7 mouse cellular contexts compared by ENCODE assay signal in genomic region chr2:120731167-120731862, GRCm38 (mm10).
A peak's percentile ranks its signal among the peaks of the same experiment; 100 is the strongest.
DNase-seq lines count a peak whose midpoint lies in the region; ATAC-seq and TF ChIP-seq lines count a peak whose summit lies in the region.

No protein-coding gene starts in this region.

- peaks cover 17% of the 10 kb centered on the region for H3K36me3 ChIP-seq in intestine, postnatal 0 days (ENCODE audit: control insufficient read depth, insufficient read depth)
- peaks cover 24% of the 10 kb centered on the region for H3K36me3 ChIP-seq in midbrain, embryonic 12.5 days
- peaks cover 15% of the 10 kb centered on the region for H3K36me3 ChIP-seq in small intestine, adult 2 months (ENCODE audit: control insufficient read depth, insufficient read depth, low read length)

- peak overlapping the region; percentile 84 for H3K27ac ChIP-seq in intestine, postnatal 0 days (ENCODE audit: low read depth, low read length)
- peak overlapping the region; percentile 90 for H3K27ac ChIP-seq in midbrain, embryonic 12.5 days (replicated peaks)
- peak overlapping the region; percentile 64 for H3K27ac ChIP-seq in small intestine, adult 2 months (ENCODE audit: insufficient read depth, low read depth, low read length)

- H3K4me1 ChIP-seq in intestine, postnatal 0 days (replicated peaks; ENCODE audit: control insufficient read depth, insufficient read depth, low read length) = 0 out of 2 replicates have a peak, but pooled peaks cover 4% of the 10 kb centered on the region
- H3K4me1 ChIP-seq in midbrain, embryonic 12.5 days = peaks cover 20% of the 10 kb centered on the region
- H3K4me1 ChIP-seq in small intestine, adult 2 months (ENCODE audit: control insufficient read depth, insufficient read depth, insufficient read length, low read length) = peaks cover 9% of the 10 kb centered on the region

- peak overlapping the region; percentile 100 for H3K4me2 ChIP-seq in intestine, postnatal 0 days (replicated peaks; ENCODE audit: low read depth)
- peak overlapping the region; percentile 95 for H3K4me2 ChIP-seq in midbrain, embryonic 12.5 days (replicated peaks)

- no peaks in the 10 kb centered on the region for H3K27me3 ChIP-seq in intestine, postnatal 0 days (replicated peaks; ENCODE audit: control insufficient read depth, insufficient read depth, low read length)
- H3K27me3 ChIP-seq in midbrain, embryonic 12.5 days = no peaks in the 10 kb centered on the region
- no peaks in the 10 kb centered on the region for H3K27me3 ChIP-seq in small intestine, adult 2 months (ENCODE audit: control insufficient read depth, insufficient read depth, low read length)

- no peaks in the 10 kb centered on the region for H3K9me3 ChIP-seq in intestine, postnatal 0 days (ENCODE audit: control insufficient read depth)
- no peaks in the 10 kb centered on the region for H3K9me3 ChIP-seq in midbrain, embryonic 12.5 days

- TF ChIP-seq CTCF in intestine, postnatal 0 days (IDR thresholded peaks at IDR 0.05; ENCODE audit: low read depth) = peak; percentile 37
- TF ChIP-seq CTCF in small intestine, adult 2 months (IDR thresholded peaks at IDR 0.05; ENCODE audit: extremely low read depth, insufficient read length, insufficient replicate concordance, low read depth, low read length) = no peak

- 0% methylated on average over 59 of the region's 61 CpGs for WGBS in intestine, postnatal 0 days
- under 1% methylated on average over 49 of the region's 61 CpGs for WGBS in midbrain, embryonic 12.5 days
- under 1% methylated on average over 61 of the region's 61 CpGs for WGBS in small intestine, adult 2 months

- peak; percentile 97 for DNase-seq in adrenal gland, adult 2 months
- peak; percentile 91 for DNase-seq in embryo, embryonic 11.5 days (ENCODE audit: low read depth, low spot score)
- DNase-seq in gastrocnemius, postnatal 4 days (ENCODE audit: low spot score in 2 of 2) = peak; percentile 91 to 97
- DNase-seq in left cerebral cortex, postnatal 4 days = peak; percentile 96

- H3K9ac ChIP-seq in intestine, postnatal 0 days (ENCODE audit: low read depth, low read length) = peak overlapping the region; percentile 68
- peak overlapping the region; percentile 98 for H3K9ac ChIP-seq in midbrain, embryonic 12.5 days (replicated peaks)

- TF ChIP-seq POLR2A in small intestine, adult 2 months (IDR thresholded peaks at IDR 0.05; ENCODE audit: low read depth, low read length) = peak; percentile 93

- intact Hi-C loops in left cerebral cortex, postnatal 4 days (cut with DNase I) = no loop called here

- peak; percentile 98 for ATAC-seq in intestine, postnatal 0 days
- peak; percentile 97 for ATAC-seq in midbrain, embryonic 12.5 days (ENCODE audit: low FRiP score, low read depth)

- H3K4me3 ChIP-seq in intestine, postnatal 0 days (ENCODE audit: low read depth, low read length) = peak overlapping the region; percentile 90
- H3K4me3 ChIP-seq in midbrain, embryonic 12.5 days = peak overlapping the region; percentile 98
- H3K4me3 ChIP-seq in small intestine, adult 2 months (ENCODE audit: low read depth, low read length) = peak overlapping the region; percentile 65

Comparison
In these comparisons a context has a peak if more than half of its experiments do, and no peak if none do; other contexts are left out.
1. Peak in every context shown above with its lines: DNase-seq, ATAC-seq, H3K4me3 ChIP-seq and H3K27ac ChIP-seq.